ENCODE assay signal across 25 mouse cellular contexts in the genomic region with DNA sequence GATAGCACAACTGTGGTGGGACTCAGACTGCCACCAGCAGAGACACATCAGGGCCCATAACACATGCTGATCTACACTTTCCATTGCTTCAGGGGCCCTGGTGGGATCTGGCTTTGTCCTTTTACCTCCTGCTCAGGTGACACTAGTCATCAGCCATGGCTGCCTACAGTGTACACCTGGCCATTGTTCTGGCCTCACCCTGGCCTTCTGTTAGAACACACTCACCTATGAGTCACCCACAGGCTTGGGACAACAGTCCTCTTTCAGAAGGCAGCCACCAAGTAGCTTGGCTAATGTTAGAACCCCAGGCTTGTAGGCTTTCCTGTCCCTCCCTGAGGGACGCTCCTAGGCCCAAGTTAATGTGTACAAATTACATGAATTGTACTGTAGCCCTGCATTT. TPM values are rescaled to one million over a fixed set of nuclear protein-coding genes. Genes with fewer than 3 reads are reported as not detected.
A peak's percentile ranks its signal among the peaks of the same experiment; 100 is the strongest.
DNase-seq lines count a peak whose midpoint lies in the region; ATAC-seq and TF ChIP-seq lines count a peak whose summit lies in the region.
"Had no signal": no experiment of that assay in that cellular context is flagged by ENCODE, and none has a peak within 500 bp of the region (broad histone marks: within the 10 kb centered on the region; RNA-seq: fewer than 3 reads in every experiment).

No protein-coding gene starts in this region.

- H3K36me3 ChIP-seq in intestine, postnatal 0 days (ENCODE audit: control insufficient read depth, insufficient read depth), result peaks cover 86% of the 10 kb centered on the region
- H3K36me3 ChIP-seq in intestine, embryonic 15.5 days, result peaks cover 34% of the 10 kb centered on the region
- H3K36me3 ChIP-seq in stomach, embryonic 15.5 days, result peaks cover 40% of the 10 kb centered on the region
- peaks cover 18% of the 10 kb centered on the region for H3K36me3 ChIP-seq in stomach, postnatal 0 days (ENCODE audit: control insufficient read depth, insufficient read depth, low read length)
- H3K36me3 ChIP-seq in hindbrain, embryonic 16.5 days (ENCODE audit: control insufficient read depth, insufficient read depth, low read length), result peaks cover 22% of the 10 kb centered on the region; the same call in 1 of the 2 replicates
- H3K36me3 ChIP-seq in forebrain, embryonic 10.5 days (replicated peaks), result peaks cover 98% of the 10 kb centered on the region

- DNase-seq in stomach, postnatal 0 days (ENCODE audit: low spot score), result peak; percentile 69
- DNase-seq in forebrain, embryonic 10.5 days (ENCODE audit: extremely low spot score, low spot score), result no peak
- DNase-seq: adrenal gland, adult 8-10 months; adrenal gland, postnatal 14 days; cerebellum, adult 11-12 months; cerebellum, adult 2 months; cerebellum, adult 9-10 months; cerebellum, postnatal 10 days; cerebellum, postnatal 25 days had no signal

- peak; percentile 37; the same call in 1 of the 2 replicates for ATAC-seq in intestine, postnatal 0 days
- ATAC-seq in intestine, embryonic 15.5 days, result no peak
- ATAC-seq in stomach, embryonic 15.5 days (ENCODE audit: insufficient read depth, low FRiP score, low read depth), result peak; percentile 68
- peak; percentile 94 for ATAC-seq in stomach, postnatal 0 days (ENCODE audit: low FRiP score, low TSS enrichment)
- ATAC-seq in hindbrain, embryonic 16.5 days, result no peak
- ATAC-seq: activated CD4-positive, CD25-positive, alpha-beta regulatory T cell, adult 4 months; CD4-positive, CD25-positive, alpha-beta regulatory T cell, adult 4 months; forebrain, embryonic 14.5 days; forebrain, embryonic 16.5 days had no signal

- 61% methylated on average over 1 of the region's 1 CpGs for WGBS in intestine, postnatal 0 days
- 79% methylated on average over 1 of the region's 1 CpGs for WGBS in intestine, embryonic 15.5 days
- WGBS in stomach, embryonic 15.5 days, result 65% methylated on average over 1 of the region's 1 CpGs
- WGBS in stomach, postnatal 0 days, result 65% methylated on average over 1 of the region's 1 CpGs
- 85% methylated on average over 1 of the region's 1 CpGs for WGBS in hindbrain, embryonic 16.5 days
- 85% methylated on average over 1 of the region's 1 CpGs for WGBS in forebrain, embryonic 10.5 days

- no peak overlapping the region for H3K9ac ChIP-seq in intestine, postnatal 0 days (ENCODE audit: low read depth, low read length)
- H3K9ac ChIP-seq in intestine, embryonic 15.5 days, result no peak overlapping the region
- no peak overlapping the region for H3K9ac ChIP-seq in stomach, embryonic 15.5 days
- H3K9ac ChIP-seq in stomach, postnatal 0 days (ENCODE audit: low read length), result no peak overlapping the region
- no peak overlapping the region for H3K9ac ChIP-seq in hindbrain, embryonic 16.5 days (ENCODE audit: low read depth, low read length)
- H3K9ac ChIP-seq: embryonic facial prominence, embryonic 12.5 days; forebrain, embryonic 12.5 days had no signal

- H3K27me3 ChIP-seq in intestine, postnatal 0 days (replicated peaks; ENCODE audit: control insufficient read depth, insufficient read depth, low read length), result no peaks in the 10 kb centered on the region
- H3K27me3 ChIP-seq in intestine, embryonic 15.5 days (replicated peaks), result no peaks in the 10 kb centered on the region
- H3K27me3 ChIP-seq in stomach, embryonic 15.5 days (replicated peaks), result no peaks in the 10 kb centered on the region
- no peaks in the 10 kb centered on the region for H3K27me3 ChIP-seq in stomach, postnatal 0 days (ENCODE audit: control insufficient read depth, insufficient read depth, low read length)
- H3K27me3 ChIP-seq in hindbrain, embryonic 16.5 days (replicated peaks; ENCODE audit: control insufficient read depth, insufficient read depth, low read length), result no peaks in the 10 kb centered on the region
- H3K27me3 ChIP-seq in forebrain, embryonic 10.5 days (ENCODE audit: poor library complexity, severe bottlenecking), result no peaks in the 10 kb centered on the region
- H3K27me3 ChIP-seq: CH12.LX; embryonic facial prominence, embryonic 12.5 days; forebrain, embryonic 12.5 days; Patski had no signal

- no peaks in the 10 kb centered on the region; the same call in none of the 2 replicates for H3K4me1 ChIP-seq in intestine, postnatal 0 days (replicated peaks; ENCODE audit: control insufficient read depth, insufficient read depth, low read length)
- 0 out of 2 replicates have a peak, but pooled peaks cover 6% of the 10 kb centered on the region for H3K4me1 ChIP-seq in intestine, embryonic 15.5 days (replicated peaks)
- H3K4me1 ChIP-seq in stomach, embryonic 15.5 days, result 0 out of 2 replicates have a peak, but pooled peaks cover 10% of the 10 kb centered on the region
- H3K4me1 ChIP-seq in stomach, postnatal 0 days (replicated peaks; ENCODE audit: control insufficient read depth, insufficient read depth), result 0 out of 2 replicates have a peak, but pooled peaks cover 2% of the 10 kb centered on the region
- no peaks in the 10 kb centered on the region for H3K4me1 ChIP-seq in hindbrain, embryonic 16.5 days (ENCODE audit: control insufficient read depth, insufficient read depth, low read depth, low read length)
- no peaks in the 10 kb centered on the region for H3K4me1 ChIP-seq in forebrain, embryonic 10.5 days
- H3K4me1 ChIP-seq: embryonic facial prominence, embryonic 10.5 days; embryonic facial prominence, embryonic 12.5 days; forebrain, embryonic 12.5 days had no signal

- H3K4me3 ChIP-seq in intestine, postnatal 0 days (ENCODE audit: low read depth, low read length), result no peak overlapping the region
- H3K4me3 ChIP-seq in intestine, embryonic 15.5 days (replicated peaks), result no peak overlapping the region
- no peak overlapping the region for H3K4me3 ChIP-seq in stomach, embryonic 15.5 days (replicated peaks)
- no peak overlapping the region for H3K4me3 ChIP-seq in stomach, postnatal 0 days (ENCODE audit: low read depth, low read length)
- no peak overlapping the region for H3K4me3 ChIP-seq in hindbrain, embryonic 16.5 days (ENCODE audit: low read length)
- no peak overlapping the region for H3K4me3 ChIP-seq in forebrain, embryonic 10.5 days
- H3K4me3 ChIP-seq: embryonic facial prominence, embryonic 10.5 days; embryonic facial prominence, embryonic 12.5 days; forebrain, embryonic 12.5 days had no signal

- no peak overlapping the region for H3K4me2 ChIP-seq in intestine, postnatal 0 days (replicated peaks; ENCODE audit: low read depth)
- H3K4me2 ChIP-seq in intestine, embryonic 15.5 days (replicated peaks), result no peak overlapping the region
- no peak overlapping the region for H3K4me2 ChIP-seq in stomach, embryonic 15.5 days
- H3K4me2 ChIP-seq in stomach, postnatal 0 days (replicated peaks; ENCODE audit: low read depth), result no peak overlapping the region
- no peak overlapping the region for H3K4me2 ChIP-seq in hindbrain, embryonic 16.5 days (ENCODE audit: low read length)
- H3K4me2 ChIP-seq: embryonic facial prominence, embryonic 12.5 days; forebrain, embryonic 12.5 days had no signal

- no peak for TF ChIP-seq EP300 in stomach, postnatal 0 days (optimal IDR thresholded peaks at IDR 0.05)

- no peaks in the 10 kb centered on the region for H3K9me3 ChIP-seq in intestine, postnatal 0 days (ENCODE audit: control insufficient read depth)
- H3K9me3 ChIP-seq in intestine, embryonic 15.5 days, result no peaks in the 10 kb centered on the region
- no peaks in the 10 kb centered on the region for H3K9me3 ChIP-seq in stomach, embryonic 15.5 days
- H3K9me3 ChIP-seq in stomach, postnatal 0 days (ENCODE audit: control insufficient read depth, low read length), result no peaks in the 10 kb centered on the region
- no peaks in the 10 kb centered on the region for H3K9me3 ChIP-seq in hindbrain, embryonic 16.5 days (ENCODE audit: control insufficient read depth, low read length)
- H3K9me3 ChIP-seq in forebrain, embryonic 10.5 days, result no peaks in the 10 kb centered on the region
- H3K9me3 ChIP-seq: embryonic facial prominence, embryonic 10.5 days; embryonic facial prominence, embryonic 12.5 days; forebrain, embryonic 12.5 days; G1E had no signal

- TF ChIP-seq CTCF in intestine, postnatal 0 days (IDR thresholded peaks at IDR 0.05; ENCODE audit: low read depth), result no peak
- TF ChIP-seq CTCF in stomach, postnatal 0 days (IDR thresholded peaks at IDR 0.05; ENCODE audit: low read depth), result no peak

- H3K27ac ChIP-seq in intestine, postnatal 0 days (ENCODE audit: low read depth, low read length), result peak overlapping the region; percentile 28
- no peak overlapping the region for H3K27ac ChIP-seq in intestine, embryonic 15.5 days
- peak overlapping the region; percentile 48 for H3K27ac ChIP-seq in stomach, embryonic 15.5 days
- H3K27ac ChIP-seq in stomach, postnatal 0 days (replicated peaks), result peak overlapping the region; percentile 79
- H3K27ac ChIP-seq in hindbrain, embryonic 16.5 days (ENCODE audit: low read depth, low read length), result no peak overlapping the region
- H3K27ac ChIP-seq in forebrain, embryonic 10.5 days, result no peak overlapping the region
- H3K27ac ChIP-seq: embryonic facial prominence, embryonic 10.5 days; embryonic facial prominence, embryonic 12.5 days; forebrain, embryonic 12.5 days had no signal

RNA-seq across cellular contexts. Expression of a gene that starts 16.5 kb away (rescaled TPM):
- polyA plus RNA-seq in intestine, postnatal 0 days (2015; fragmentation: Nextera tagmentation; extraction: Ambion mirVana), result 1.0 and 1.5 TPM in 2 replicates
- polyA plus RNA-seq in intestine, embryonic 15.5 days (2015; fragmentation: Nextera tagmentation; extraction: Ambion mirVana), result 1.2 and 1.3 TPM in 2 replicates
- polyA plus RNA-seq in stomach, embryonic 15.5 days (2015; fragmentation: Nextera tagmentation; extraction: Ambion mirVana), result 0.90 and 1.6 TPM in 2 replicates
- polyA plus RNA-seq in stomach, postnatal 0 days (2015; fragmentation: Nextera tagmentation; extraction: Ambion mirVana), result 0.55 and 0.63 TPM in 2 replicates
- polyA plus RNA-seq in hindbrain, embryonic 16.5 days (2015; fragmentation: Nextera tagmentation; extraction: Ambion mirVana), result 10.8 and 14.2 TPM in 2 replicates
- polyA plus RNA-seq in forebrain, embryonic 10.5 days (2016; fragmentation: Nextera tagmentation; extraction: Ambion mirVana), result 1.4 and 1.5 TPM in 2 replicates
- polyA plus RNA-seq: G1E had no signal

RNA-seq across cellular contexts. Expression of a gene that starts 21.9 kb away (rescaled TPM):
- polyA plus RNA-seq in intestine, postnatal 0 days (2015; fragmentation: Nextera tagmentation; extraction: Ambion mirVana), result 24.8 and 26.4 TPM in 2 replicates
- 19.4 and 21.1 TPM in 2 replicates for polyA plus RNA-seq in intestine, embryonic 15.5 days (2015; fragmentation: Nextera tagmentation; extraction: Ambion mirVana)
- polyA plus RNA-seq in stomach, embryonic 15.5 days (2015; fragmentation: Nextera tagmentation; extraction: Ambion mirVana), result 9.8 and 12.3 TPM in 2 replicates
- 8.5 and 9.2 TPM in 2 replicates for polyA plus RNA-seq in stomach, postnatal 0 days (2015; fragmentation: Nextera tagmentation; extraction: Ambion mirVana)
- 6.3 and 7.0 TPM in 2 replicates for polyA plus RNA-seq in hindbrain, embryonic 16.5 days (2015; fragmentation: Nextera tagmentation; extraction: Ambion mirVana)
- 8.8 and 10.8 TPM in 2 replicates for polyA plus RNA-seq in forebrain, embryonic 10.5 days (2016; fragmentation: Nextera tagmentation; extraction: Ambion mirVana)

RNA-seq across cellular contexts. Expression of a gene that starts 22.2 kb away (rescaled TPM):
- polyA plus RNA-seq in intestine, postnatal 0 days (2015; fragmentation: Nextera tagmentation; extraction: Ambion mirVana), result 30.4 and 31.2 TPM in 2 replicates
- polyA plus RNA-seq in intestine, embryonic 15.5 days (2015; fragmentation: Nextera tagmentation; extraction: Ambion mirVana), result 70.2 and 78.9 TPM in 2 replicates
- 49.9 and 51.1 TPM in 2 replicates for polyA plus RNA-seq in stomach, embryonic 15.5 days (2015; fragmentation: Nextera tagmentation; extraction: Ambion mirVana)
- polyA plus RNA-seq in stomach, postnatal 0 days (2015; fragmentation: Nextera tagmentation; extraction: Ambion mirVana), result 23.9 and 27.1 TPM in 2 replicates
- polyA plus RNA-seq in hindbrain, embryonic 16.5 days (2015; fragmentation: Nextera tagmentation; extraction: Ambion mirVana), result 87.0 and 96.5 TPM in 2 replicates
- polyA plus RNA-seq in forebrain, embryonic 10.5 days (2016; fragmentation: Nextera tagmentation; extraction: Ambion mirVana), result 89.3 and 96.2 TPM in 2 replicates

RNA-seq across cellular contexts. Expression of a gene that starts 34.0 kb away (rescaled TPM):
- not detected in 2 replicates for polyA plus RNA-seq in intestine, postnatal 0 days (2015; fragmentation: Nextera tagmentation; extraction: Ambion mirVana)
- not detected in 2 replicates for polyA plus RNA-seq in intestine, embryonic 15.5 days (2015; fragmentation: Nextera tagmentation; extraction: Ambion mirVana)
- polyA plus RNA-seq in stomach, embryonic 15.5 days (2015; fragmentation: Nextera tagmentation; extraction: Ambion mirVana), result not detected in 2 replicates
- not detected in 2 replicates for polyA plus RNA-seq in stomach, postnatal 0 days (2015; fragmentation: Nextera tagmentation; extraction: Ambion mirVana)
- not detected in 2 replicates for polyA plus RNA-seq in hindbrain, embryonic 16.5 days (2015; fragmentation: Nextera tagmentation; extraction: Ambion mirVana)
- polyA plus RNA-seq in forebrain, embryonic 10.5 days (2016; fragmentation: Nextera tagmentation; extraction: Ambion mirVana), result not detected in 2 replicates
- polyA plus RNA-seq: activated CD4-positive, CD25-positive, alpha-beta regulatory T cell, adult 4 months; CD4-positive, CD25-positive, alpha-beta regulatory T cell, adult 4 months; cerebellum, adult 2 months; cortical plate, adult 2 months; embryonic facial prominence, embryonic 10.5 days; embryonic facial prominence, embryonic 12.5 days; embryonic facial prominence, embryonic 14.5 days; forebrain, embryonic 12.5 days; forebrain, embryonic 14.5 days; forebrain, embryonic 16.5 days; G1E; Patski had no signal

RNA-seq across cellular contexts. Expression of a gene that starts 44.0 kb away (rescaled TPM):
- 11.3 and 13.1 TPM in 2 replicates for polyA plus RNA-seq in intestine, postnatal 0 days (2015; fragmentation: Nextera tagmentation; extraction: Ambion mirVana)
- 25.6 and 25.9 TPM in 2 replicates for polyA plus RNA-seq in intestine, embryonic 15.5 days (2015; fragmentation: Nextera tagmentation; extraction: Ambion mirVana)
- polyA plus RNA-seq in stomach, embryonic 15.5 days (2015; fragmentation: Nextera tagmentation; extraction: Ambion mirVana), result 34.4 and 36.5 TPM in 2 replicates
- polyA plus RNA-seq in stomach, postnatal 0 days (2015; fragmentation: Nextera tagmentation; extraction: Ambion mirVana), result 29.9 and 32.0 TPM in 2 replicates
- 43.7 and 44.9 TPM in 2 replicates for polyA plus RNA-seq in hindbrain, embryonic 16.5 days (2015; fragmentation: Nextera tagmentation; extraction: Ambion mirVana)
- polyA plus RNA-seq in forebrain, embryonic 10.5 days (2016; fragmentation: Nextera tagmentation; extraction: Ambion mirVana), result 8.9 and 9.4 TPM in 2 replicates
- polyA plus RNA-seq: G1E had no signal

Comparison
In these comparisons a context has a peak if more than half of its experiments do, and no peak if none do; other contexts are left out.
1. ATAC-seq: peak in intestine, postnatal 0 days (single experiment), stomach, embryonic 15.5 days (single experiment) and stomach, postnatal 0 days (single experiment); none in intestine, embryonic 15.5 days (single experiment) and hindbrain, embryonic 16.5 days (single experiment).
2. H3K27ac ChIP-seq: peak in intestine, postnatal 0 days (single experiment), stomach, embryonic 15.5 days (single experiment) and stomach, postnatal 0 days (single experiment); none in intestine, embryonic 15.5 days (single experiment), hindbrain, embryonic 16.5 days (single experiment) and forebrain, embryonic 10.5 days (single experiment).